Mouse (Mus musculus) lung, embryonic 14.5 days (tissue): ENCODE data around the gene Kcnh5. TPM values are rescaled to one million over a fixed set of nuclear protein-coding genes. Genes with fewer than 3 reads are reported as not detected.

Source experiments
- ATAC-seq: fragments of 200-750 bp; cut with Nextera tagmentation; 2 replicates; pipeline ENCODE4 v1.8.0; 2017; ENCODE audit warnings: mild to moderate bottlenecking, moderate TSS enrichment, moderate library complexity; ENCODE audit not compliant: insufficient read depth
- DNase-seq: peaks from one replicate; pipeline ENCODE4 v3.0.0-alpha.2; 2015
- H3K27ac ChIP-seq: fragments of 300-500 bp; sonication (generic); 2 replicates; pipeline ENCODE4 v1.5.1; 2014; ENCODE audit warnings: low read depth, mild to moderate bottlenecking, moderate library complexity
- H3K27me3 ChIP-seq: fragments of 300-500 bp; sonication (generic); 2 replicates; pipeline ENCODE4 v1.6.1; 2014; ENCODE audit warnings: low read length, control low read depth; ENCODE audit not compliant: insufficient read depth
- H3K36me3 ChIP-seq: fragments of 300-500 bp; sonication (generic); 2 replicates; pipeline ENCODE4 v1.6.1; 2014; ENCODE audit warnings: control low read depth; ENCODE audit not compliant: insufficient read depth
- H3K4me1 ChIP-seq: fragments of 300-500 bp; sonication (generic); 2 replicates; pipeline ENCODE4 v1.6.1; 2014; ENCODE audit warnings: antibody characterized with exemption, control low read depth; ENCODE audit not compliant: insufficient read depth
- H3K4me2 ChIP-seq: fragments of 300-500 bp; sonication (generic); 2 replicates; pipeline ENCODE4 v1.6.1; 2014; ENCODE audit warnings: mild to moderate bottlenecking
- H3K4me3 ChIP-seq: fragments of 300-500 bp; sonication (generic); 2 replicates; pipeline ENCODE4 v1.5.1; 2014; ENCODE audit warnings: low read depth, low read length
- H3K9ac ChIP-seq: fragments of 300-500 bp; sonication (generic); 2 replicates; pipeline ENCODE4 v1.6.1; 2014
- H3K9me3 ChIP-seq: fragments of 300-500 bp; sonication (generic); 2 replicates; pipeline ENCODE4 v1.6.1; 2016; ENCODE audit warnings: low read depth, low read length, control low read depth
- CTCF ChIP-seq: IDR thresholded peaks from 2 replicates; pipeline ENCODE4 v1.5.1; 2016; ENCODE audit warnings: antibody characterized with exemption, low read depth
- WGBS: fragments of 180-500 bp; shearing (Covaris S2); extraction: QIAGEN DNeasy Blood & Tissue Kit; methylation state at CpG from one replicate; pipeline ENCODE4 v1.1.7; 2014; 5-methylcytosine and 5-hydroxymethylcytosine counted together
- polyA plus RNA-seq: library from polyadenylated mRNA; unstranded; fragments of >200 nt; fragmentation: Nextera tagmentation; extraction: Ambion mirVana; gene quantifications from 2 replicates; pipeline ENCODE4 v1.2.1, GENCODE M21; 2014

Gene Kcnh5
- polyA plus RNA-seq, 1 experiment from 2014 or later = 0.05 TPM

GRCm38 (mm10) chr12:74848611-74849347 is 328.4 kb downstream of the Kcnh5 start:
- H3K27me3 ChIP-seq = no peaks in the 10 kb centered on the region
- no peak overlapping the region for H3K4me2 ChIP-seq
- H3K9ac ChIP-seq = no peak overlapping the region
- no peaks in the 10 kb centered on the region for H3K4me1 ChIP-seq
- no peak for DNase-seq
- ATAC-seq = no peak
- H3K4me3 ChIP-seq = no peak overlapping the region
- WGBS = 74% methylated on average over 12 of the region's 12 CpGs
- no peaks in the 10 kb centered on the region for H3K36me3 ChIP-seq
- no peak overlapping the region for H3K27ac ChIP-seq
- TF ChIP-seq CTCF = no peak
- H3K9me3 ChIP-seq = no peaks in the 10 kb centered on the region

Other genes starting within 250 kb of the Kcnh5 start
- gene Rhoj, start 131.0 kb upstream of the Kcnh5 start, polyA plus RNA-seq = 54.4 and 57.1 TPM in 2 replicates
- gene Gphb5, start 239.4 kb upstream of the Kcnh5 start, polyA plus RNA-seq = not detected in 2 replicates